Mouse (Mus musculus) layer of hippocampus, adult 2 months (tissue): ENCODE measurements around the gene A430005L14Rik. TPM values are rescaled to one million over a fixed set of nuclear protein-coding genes. Genes with fewer than 3 reads are reported as not detected.
A peak's percentile ranks its signal among the peaks of the same experiment; 100 is the strongest.

Experiments
- DNase-seq, 2 experiments: peaks; one replicate each; pipeline ENCODE4 v3.0.0; 2022; ENCODE audit warnings: low spot score in 2 of 2
- H3K27ac ChIP-seq: fragments of 200-600 bp; 2 replicates; pipeline ENCODE4 v1.8.1; 2022
- H3K4me3 ChIP-seq: fragments of 200-600 bp; 2 replicates; pipeline ENCODE4 v1.8.1; 2022; ENCODE audit warnings: mild to moderate bottlenecking
- CTCF ChIP-seq: fragments of 200-600 bp; conservative IDR thresholded peaks from 2 replicates; pipeline ENCODE4 v1.8.1; 2022; ENCODE audit warnings: antibody characterized with exemption, mild to moderate bottlenecking, moderate library complexity
- total RNA-seq, 2 experiments: library from RNA; stranded (reverse); gene quantifications; 2 replicates each; pipeline ENCODE4 v1.2.3; 2021

A430005L14Rik gene
- total RNA-seq, 2 experiments from 2014 or later = 25.5 to 28.8 TPM

DNA sequence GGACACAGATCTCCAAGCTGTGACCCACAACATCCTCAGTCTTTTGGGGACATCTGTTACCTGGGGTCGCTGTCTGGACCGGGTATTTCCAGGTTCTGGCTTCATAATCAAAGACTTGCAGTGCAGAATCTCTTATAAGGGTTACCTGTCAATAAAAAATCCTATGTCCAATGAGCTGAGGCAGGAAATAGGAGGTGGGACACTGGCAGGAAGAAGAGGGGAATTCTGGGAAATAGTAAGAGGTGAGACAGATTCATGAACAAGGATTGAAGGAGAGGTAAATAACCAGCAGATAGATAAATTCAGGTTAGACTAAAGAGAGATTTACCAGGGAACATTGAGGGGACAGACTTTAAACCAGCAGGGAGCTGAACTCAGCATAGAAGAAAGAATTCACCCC lies 6.7 kb upstream of the A430005L14Rik start:
- Histone ChIP-seq H3K27ac (no peak overlapping the region), H3K4me3 (no peak overlapping the region)
- no peak for TF ChIP-seq CTCF
- DNase-seq = no peak

DNA sequence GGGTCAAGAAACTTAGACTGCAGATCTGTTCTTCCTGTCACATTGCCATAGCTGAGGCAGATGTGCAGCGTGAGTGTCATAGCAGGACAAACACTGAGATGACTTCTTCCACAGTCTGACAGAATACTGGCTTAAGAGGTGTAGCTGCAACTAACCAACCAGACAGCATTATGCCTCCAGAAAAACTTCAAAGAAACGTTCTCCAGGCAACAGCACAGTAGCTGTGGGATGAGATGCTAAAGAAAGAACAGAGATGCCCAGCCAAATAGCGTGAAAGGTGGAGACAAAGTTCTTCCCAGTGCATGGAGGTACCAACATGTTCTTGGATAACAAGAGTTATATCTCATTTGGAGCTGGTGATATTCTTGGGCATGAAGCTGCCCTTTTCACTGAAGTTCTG lies 5.9 kb upstream of the A430005L14Rik start:
- H3K4me3 ChIP-seq = no peak overlapping the region
- H3K27ac ChIP-seq = no peak overlapping the region
- no peak for DNase-seq
- no peak for TF ChIP-seq CTCF

DNA sequence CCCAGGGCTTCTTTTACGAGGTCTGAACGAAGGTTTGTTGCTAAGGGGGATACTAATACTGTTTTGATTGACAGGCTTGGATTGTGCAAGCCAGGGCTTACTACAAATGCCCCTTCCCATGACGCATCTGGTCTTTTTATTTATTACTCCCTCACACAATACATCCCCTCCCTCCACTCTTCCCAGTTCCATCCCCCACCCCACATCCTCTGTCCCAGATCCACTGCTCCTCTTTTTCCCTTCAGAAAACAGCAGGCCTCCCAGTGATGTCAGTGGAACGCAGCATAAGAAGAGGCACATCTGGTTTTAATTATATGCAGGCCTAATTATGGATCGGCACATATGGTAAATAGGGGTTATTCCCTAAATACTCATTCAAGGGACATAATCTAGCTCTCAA lies 5.3 kb upstream of the A430005L14Rik start:
- TF ChIP-seq CTCF = no peak
- Histone ChIP-seq H3K4me3 (no peak overlapping the region), H3K27ac (no peak overlapping the region)
- no peak for DNase-seq

DNA sequence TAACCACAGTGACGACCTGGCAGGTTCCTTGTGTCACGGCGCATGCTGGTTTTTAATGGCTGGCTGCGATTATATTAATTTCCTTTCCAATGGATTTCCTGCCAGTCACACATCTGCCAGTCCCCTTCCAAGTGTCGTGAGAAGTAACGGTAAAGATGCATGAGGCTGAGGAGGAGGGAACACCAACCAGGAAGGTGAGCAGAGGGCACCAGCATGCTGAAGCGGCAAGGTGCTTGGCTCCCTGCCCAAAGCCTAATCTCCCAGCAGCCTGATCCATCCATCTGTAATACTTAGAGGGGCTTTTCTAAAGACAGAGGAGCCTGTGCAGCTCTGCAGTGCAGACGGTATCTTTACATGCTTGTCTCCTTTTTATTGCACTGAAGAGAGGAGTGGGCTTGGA lies 1.4 kb upstream of the A430005L14Rik start:
- no peak overlapping the region for H3K4me3 ChIP-seq
- TF ChIP-seq CTCF = no peak
- DNase-seq = no peak
- H3K27ac ChIP-seq = no peak overlapping the region

DNA sequence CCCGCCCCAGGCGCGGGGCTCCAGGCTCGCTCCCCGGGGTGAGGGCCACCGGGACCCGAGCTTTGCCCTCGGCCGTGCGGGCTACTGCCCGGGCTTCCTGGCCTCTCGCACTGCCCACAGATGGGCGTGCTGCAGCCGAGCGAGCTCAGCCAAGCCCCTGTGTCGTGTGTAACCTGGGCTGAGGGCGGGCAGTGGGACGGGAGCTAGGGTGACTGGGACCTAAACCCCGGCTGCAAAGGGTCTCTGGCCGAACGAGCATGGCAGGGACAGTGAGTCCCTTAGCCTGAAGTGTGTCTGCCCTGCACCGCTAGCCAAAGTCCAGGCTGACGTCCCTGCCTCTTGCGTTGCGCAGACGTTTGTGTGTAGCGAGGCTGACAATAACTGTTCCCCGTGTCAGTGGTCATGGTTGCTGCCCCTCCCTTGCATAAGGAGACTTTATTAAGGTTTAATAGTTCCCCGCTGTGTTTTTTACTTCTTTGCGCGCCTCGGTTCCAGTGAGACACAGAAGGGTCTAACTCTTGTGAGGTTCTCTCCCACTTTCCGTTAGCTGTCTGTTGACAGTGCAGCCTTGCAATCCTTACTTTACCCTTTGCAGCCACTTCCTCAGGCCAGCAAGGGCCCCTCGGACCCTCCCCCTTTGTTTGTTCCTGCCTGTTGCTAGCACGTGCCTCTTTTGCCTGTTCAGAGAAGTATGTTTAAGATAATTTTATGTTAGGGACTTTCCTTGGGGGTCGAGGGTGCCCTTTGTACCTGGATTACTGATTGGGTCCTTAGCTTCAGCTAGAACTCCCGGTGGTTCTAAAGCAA lies 610 bp downstream of the A430005L14Rik start:
- no peak for DNase-seq
- Histone ChIP-seq H3K27ac (peak overlapping the region; percentile 94), H3K4me3 (peak overlapping the region; percentile 80)
- TF ChIP-seq CTCF = no peak

DNA sequence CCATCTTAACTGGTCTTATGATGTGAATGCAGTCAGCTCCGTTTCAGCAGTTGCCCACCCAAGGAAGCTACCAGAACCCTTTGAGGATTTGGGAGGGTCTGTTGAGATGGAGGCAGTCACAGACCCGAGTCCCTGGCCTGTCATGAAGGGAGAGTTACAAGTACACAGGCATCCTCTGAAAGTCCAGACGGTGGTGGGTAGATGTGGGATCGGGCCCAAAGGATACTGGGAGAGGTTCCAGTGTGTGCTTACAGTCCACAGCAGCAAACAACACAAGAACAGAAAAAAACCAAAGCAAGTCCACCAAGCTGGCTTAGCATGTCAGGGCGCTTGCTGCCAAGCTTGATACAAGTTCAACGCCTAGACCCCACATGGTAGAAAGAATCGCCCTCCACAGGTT lies 5.6 kb downstream of the A430005L14Rik start:
- H3K27ac ChIP-seq = peak overlapping the region; percentile 57; the same call in 1 of the 2 replicates
- no peak overlapping the region for H3K4me3 ChIP-seq
- no peak for TF ChIP-seq CTCF
- DNase-seq = peak; percentile 24 to 53

DNA sequence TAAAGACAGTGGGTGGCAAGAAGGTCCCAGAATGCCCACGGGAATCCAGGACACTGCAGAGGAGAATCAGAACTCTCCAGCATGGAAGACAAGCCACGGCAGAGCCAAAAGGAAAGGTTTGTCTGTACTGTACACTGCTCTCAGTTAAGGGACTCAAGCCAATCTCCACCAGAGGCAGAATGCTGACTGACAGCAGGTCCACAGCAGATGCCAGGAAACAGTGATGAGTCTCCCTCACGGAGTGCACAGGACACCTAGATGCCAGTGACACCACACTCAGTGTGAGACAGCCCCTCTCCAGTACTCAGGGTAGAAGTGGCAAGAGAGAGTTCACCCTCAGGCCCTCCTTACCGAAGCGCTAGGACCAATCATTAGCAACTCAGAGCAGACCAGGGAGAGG lies 9.6 kb downstream of the A430005L14Rik start:
- TF ChIP-seq CTCF = no peak
- no peak overlapping the region for H3K27ac ChIP-seq
- no peak for DNase-seq
- H3K4me3 ChIP-seq = no peak overlapping the region

DNA sequence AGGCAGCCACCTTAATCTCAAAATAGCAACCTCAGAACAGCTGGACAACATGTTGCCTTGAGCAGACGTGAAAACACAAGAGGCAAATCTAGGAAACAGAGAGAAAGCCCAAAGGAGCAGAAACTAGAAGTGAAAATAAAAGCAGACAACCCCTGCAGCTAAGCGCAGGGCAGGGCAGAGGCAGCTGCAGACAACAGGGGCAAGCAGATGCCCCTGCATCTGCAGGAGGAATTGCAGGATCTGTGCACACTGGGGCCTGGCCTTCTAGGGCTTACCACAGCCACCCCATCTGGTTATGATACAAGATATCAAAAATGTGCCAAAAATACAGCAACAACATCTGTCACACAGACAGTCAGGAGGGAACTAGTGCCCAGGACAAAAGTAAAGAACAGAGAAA lies 10.5 kb downstream of the A430005L14Rik start:
- TF ChIP-seq CTCF = no peak
- H3K4me3 ChIP-seq = no peak overlapping the region
- peak overlapping the region; percentile 46 for H3K27ac ChIP-seq
- no peak for DNase-seq

DNA sequence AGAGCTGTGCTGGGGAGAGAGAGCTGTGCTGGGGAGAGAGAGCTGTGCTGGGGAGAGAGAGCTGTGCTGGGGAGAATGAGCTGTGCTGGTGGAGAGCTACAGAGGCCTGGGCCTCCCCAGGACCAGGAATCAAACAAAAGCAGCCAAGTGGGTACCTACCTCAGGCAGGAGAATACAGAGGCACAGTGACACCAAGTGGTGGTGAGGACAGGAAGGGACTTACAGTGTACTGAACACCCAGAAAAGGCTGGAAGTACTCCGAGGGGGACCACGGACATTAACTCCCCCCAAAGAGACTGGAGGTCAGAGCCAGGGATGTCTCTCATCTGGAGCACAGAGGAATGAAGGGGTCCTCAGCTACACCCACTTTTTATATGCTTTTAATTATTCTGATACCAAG lies 11.0 kb downstream of the A430005L14Rik start:
- no peak overlapping the region for H3K4me3 ChIP-seq
- peak; percentile 53 for TF ChIP-seq CTCF
- H3K27ac ChIP-seq = peak overlapping the region; percentile 23; the same call in 1 of the 2 replicates
- no peak for DNase-seq

DNA sequence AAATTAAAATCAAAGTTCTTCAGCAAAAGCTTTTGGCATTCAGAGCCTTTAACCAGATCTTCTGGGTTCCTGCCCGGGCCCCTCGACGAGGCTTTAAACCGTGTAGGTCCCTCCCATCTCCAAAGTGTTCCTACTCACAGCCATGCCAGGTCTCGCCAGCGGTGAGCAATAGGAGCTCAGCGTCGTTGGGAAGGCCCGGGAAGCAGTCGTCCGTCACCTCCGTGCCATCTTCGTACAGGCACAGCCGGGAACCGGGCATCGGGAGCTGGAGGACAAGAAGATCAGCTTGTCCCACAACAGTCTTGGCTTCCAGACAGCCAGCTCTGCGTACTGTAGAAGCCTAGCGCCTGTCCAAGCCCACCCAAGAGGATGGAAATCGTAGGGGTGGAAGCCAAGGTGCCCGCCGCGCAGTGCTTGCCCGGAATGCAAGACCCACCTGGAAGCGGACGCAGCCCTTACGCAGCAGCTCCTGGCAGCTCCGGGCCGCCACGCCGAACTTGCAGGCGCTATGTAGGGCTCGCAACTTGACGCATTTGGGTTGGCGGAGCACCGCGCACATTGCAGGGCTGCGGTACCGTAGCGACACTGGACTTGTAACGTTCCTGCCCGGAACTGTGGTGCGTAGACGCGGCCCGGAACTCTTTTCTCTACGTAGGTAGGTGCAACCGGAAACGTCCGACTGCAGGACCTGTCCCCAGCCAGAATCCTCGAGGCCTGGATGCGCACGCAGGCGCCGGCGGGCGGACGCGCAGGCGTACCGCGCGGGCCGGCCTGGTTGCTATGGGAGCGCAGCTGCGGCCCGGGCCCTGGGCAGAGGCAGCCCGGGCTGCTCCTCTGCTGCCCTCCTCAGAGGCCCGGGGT lies 17.6 kb downstream of the A430005L14Rik start, which contains the start of the genes Dffb and Cep104:
TSS of gene Dffb (minus strand) at position 696 of the 861 bp plus-strand sequence.
TSS of gene Cep104 (plus strand) at position 764 of the 861 bp plus-strand sequence.
- peak within 1 kb of the TSS; percentile 89 for H3K4me3 ChIP-seq
- peak; percentile 25 for TF ChIP-seq CTCF
- H3K27ac ChIP-seq = peak within 1 kb of the TSS; percentile 95
- DNase-seq = peak; percentile 92 to 95

DNA sequence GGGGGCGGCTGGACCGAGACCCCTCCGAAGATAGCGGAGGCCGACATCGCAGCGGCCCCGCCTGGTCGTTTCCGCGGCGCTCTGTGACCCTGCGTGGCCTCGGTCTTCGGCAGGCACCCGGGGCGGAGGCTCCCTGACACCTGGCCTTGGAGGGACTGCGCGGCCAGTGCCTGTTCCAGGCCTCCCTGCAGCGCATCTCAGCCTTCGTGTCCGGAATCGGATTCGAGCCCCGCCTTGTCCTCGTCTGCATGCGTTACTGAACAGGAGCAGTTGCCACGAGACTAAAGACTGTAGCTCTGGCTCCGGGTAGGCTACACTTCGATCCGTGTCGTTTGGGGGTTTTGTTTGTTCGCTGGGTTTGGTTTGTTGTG lies 18.2 kb downstream of the A430005L14Rik start:
- DNase-seq = no peak
- peak overlapping the region; percentile 95 for H3K27ac ChIP-seq
- TF ChIP-seq CTCF = no peak

DNA sequence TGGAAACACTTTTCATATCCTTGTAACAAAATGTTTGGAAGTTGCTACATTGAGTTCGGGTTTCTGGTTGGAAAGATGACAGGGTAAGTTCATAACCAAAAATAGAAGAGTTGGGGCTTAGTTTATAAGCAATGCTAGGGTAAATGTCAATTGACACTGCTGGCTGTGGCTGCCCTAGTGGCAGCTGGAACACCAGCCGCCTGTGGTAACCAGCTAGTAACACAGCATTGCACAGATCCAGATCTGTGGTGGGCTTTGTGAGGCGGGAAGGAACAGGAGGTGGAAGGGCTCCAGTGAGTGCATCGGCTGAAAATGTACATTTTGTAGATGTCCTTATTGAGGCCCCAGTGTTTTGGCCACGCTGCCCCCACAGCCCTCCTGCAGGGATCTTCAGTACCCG lies 18.7 kb downstream of the A430005L14Rik start:
- TF ChIP-seq CTCF = no peak
- DNase-seq = no peak
- H3K27ac ChIP-seq = peak overlapping the region; percentile 95
- peak overlapping the region; percentile 89 for H3K4me3 ChIP-seq

More for the DNA sequence above, 18.2 kb downstream of the A430005L14Rik start:
- H3K4me3 ChIP-seq = peak overlapping the region; percentile 89

DNA sequence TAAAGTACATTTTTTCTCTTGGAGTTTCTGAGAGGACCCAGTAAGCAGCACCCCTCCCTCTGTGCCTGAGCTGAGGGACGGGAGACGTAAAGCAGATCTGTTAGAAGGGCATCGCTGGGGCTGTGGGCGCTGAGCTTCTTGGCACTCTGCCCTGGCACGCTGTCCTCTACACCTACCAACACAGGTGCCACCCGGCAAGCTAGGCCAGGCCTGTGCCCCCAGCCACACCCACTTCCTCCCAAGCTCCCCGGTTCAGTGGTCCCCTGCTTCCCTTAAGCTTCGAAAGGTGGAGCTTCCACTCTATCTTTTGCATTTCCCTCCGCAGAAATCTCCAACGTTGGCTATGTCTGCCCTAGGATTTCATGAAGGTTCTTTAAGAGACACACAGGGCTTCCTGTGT lies 22.2 kb downstream of the A430005L14Rik start:
- H3K27ac ChIP-seq = no peak overlapping the region
- no peak for TF ChIP-seq CTCF
- no peak overlapping the region for H3K4me3 ChIP-seq
- DNase-seq = no peak
